Mouse (Mus musculus): ENCODE results near the gene Prdm5. TPM values are rescaled to one million over a fixed set of nuclear protein-coding genes. Genes with fewer than 3 reads are reported as not detected.

Prdm5 gene
- polyA plus RNA-seq (2014; fragmentation: Nextera tagmentation; extraction: Ambion mirVana) = 19.8 and 21.9 TPM in 2 replicates

DNA sequence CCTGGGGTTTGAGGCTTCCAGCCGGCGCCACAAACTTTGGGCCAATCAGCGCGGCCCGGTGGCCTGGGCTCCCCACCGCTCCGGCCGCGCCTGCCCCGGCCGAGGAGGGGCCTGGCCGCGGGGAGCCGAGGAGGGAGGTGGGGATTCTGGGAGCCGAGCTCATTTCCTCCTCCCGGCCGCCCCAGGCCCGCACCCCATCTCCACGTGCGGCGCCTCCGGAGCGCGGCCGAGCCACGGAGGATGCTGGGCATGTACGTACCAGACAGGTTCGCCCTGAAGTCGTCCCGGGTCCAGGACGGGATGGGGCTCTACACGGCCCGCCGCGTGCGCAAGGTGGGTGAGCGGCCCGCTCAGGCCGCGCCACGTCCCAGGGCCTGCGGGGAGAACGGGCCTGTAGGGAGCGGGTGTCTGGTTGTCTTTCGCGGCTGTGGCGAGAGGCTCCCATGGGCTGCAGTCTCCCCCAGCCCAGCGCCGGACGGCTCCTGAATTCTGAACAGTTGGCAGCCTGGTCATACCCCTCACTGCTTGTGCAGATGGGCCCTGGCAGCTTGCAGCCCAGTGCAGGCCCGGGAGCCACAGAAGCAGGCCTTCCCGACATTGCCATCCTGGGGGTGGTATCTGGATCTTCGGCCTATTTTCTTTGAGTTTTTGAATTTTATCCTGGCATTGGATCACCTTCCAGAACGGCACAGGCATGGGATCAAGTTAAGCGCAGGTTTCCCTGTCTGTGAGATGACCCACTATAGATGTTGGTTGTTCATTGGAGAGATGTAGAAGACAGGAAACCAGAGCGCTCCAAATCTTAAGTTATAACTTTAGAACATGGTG lies at the start of gene Prdm5:
Gene Prdm5 (plus strand): TSS at position 128 of the 828 bp plus-strand sequence.
- peak within 1 kb of the TSS; percentile 69 for H3K9ac ChIP-seq (ENCODE audit: low read depth, low read length)
- no peaks in the 10 kb centered on the region for H3K36me3 ChIP-seq (ENCODE audit: control insufficient read depth, insufficient read depth, low read length)
- H3K9me3 ChIP-seq (ENCODE audit: control insufficient read depth, low read length) = no peaks in the 10 kb centered on the region
- 0 out of 2 replicates have a peak, but pooled peaks cover 13% of the 10 kb centered on the region for H3K4me1 ChIP-seq (ENCODE audit: control insufficient read depth, insufficient read depth, low read length)
- H3K27me3 ChIP-seq (ENCODE audit: control insufficient read depth, insufficient read depth, low read length) = no peaks in the 10 kb centered on the region
- H3K27ac ChIP-seq (ENCODE audit: low read depth, low read length) = peak within 1 kb of the TSS; percentile 55; the same call in 1 of the 2 replicates
- 4% methylated on average over 49 of the region's 56 CpGs for WGBS
- peak within 1 kb of the TSS; percentile 59 for H3K4me3 ChIP-seq (ENCODE audit: low read length)
- ATAC-seq (ENCODE audit: low FRiP score, low TSS enrichment) = peak; percentile 96
- peak within 1 kb of the TSS; percentile 81 for H3K4me2 ChIP-seq (replicated peaks; ENCODE audit: low read depth, low read length)

DNA sequence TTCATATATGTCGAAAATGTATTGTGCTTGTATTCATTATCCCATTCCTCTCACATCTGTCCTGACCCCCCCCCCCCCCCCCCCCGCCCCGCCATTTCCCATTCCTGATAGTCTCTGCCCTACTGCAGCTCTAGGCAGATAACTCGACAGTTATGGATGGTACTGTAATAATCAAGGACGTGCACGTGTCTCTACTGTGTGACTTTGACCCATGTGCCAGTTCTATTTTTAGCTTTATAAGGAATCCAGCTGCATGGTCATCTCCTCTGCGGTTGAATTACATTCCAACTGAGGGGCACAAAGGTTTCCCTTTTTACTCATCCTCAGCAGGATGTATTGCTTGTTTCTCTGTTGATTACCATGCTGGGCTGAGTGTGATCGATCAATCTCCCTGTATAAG lies 39.3 kb upstream of the Prdm5 start:
- Histone ChIP-seq H3K36me3 (ENCODE audit: control insufficient read depth, insufficient read depth, low read length) (no peaks in the 10 kb centered on the region), H3K4me3 (ENCODE audit: low read length) (no peak overlapping the region), H3K4me2 (replicated peaks; ENCODE audit: low read depth, low read length) (no peak overlapping the region), H3K27me3 (ENCODE audit: control insufficient read depth, insufficient read depth, low read length) (no peaks in the 10 kb centered on the region), H3K9me3 (ENCODE audit: control insufficient read depth, low read length) (no peaks in the 10 kb centered on the region), H3K27ac (ENCODE audit: low read depth, low read length) (no peak overlapping the region), H3K4me1 (ENCODE audit: control insufficient read depth, insufficient read depth, low read length) (no peaks in the 10 kb centered on the region), H3K9ac (ENCODE audit: low read depth, low read length) (no peak overlapping the region)
- 60% methylated on average over 8 of the region's 8 CpGs for WGBS
- ATAC-seq (ENCODE audit: low FRiP score, low TSS enrichment) = no peak

DNA sequence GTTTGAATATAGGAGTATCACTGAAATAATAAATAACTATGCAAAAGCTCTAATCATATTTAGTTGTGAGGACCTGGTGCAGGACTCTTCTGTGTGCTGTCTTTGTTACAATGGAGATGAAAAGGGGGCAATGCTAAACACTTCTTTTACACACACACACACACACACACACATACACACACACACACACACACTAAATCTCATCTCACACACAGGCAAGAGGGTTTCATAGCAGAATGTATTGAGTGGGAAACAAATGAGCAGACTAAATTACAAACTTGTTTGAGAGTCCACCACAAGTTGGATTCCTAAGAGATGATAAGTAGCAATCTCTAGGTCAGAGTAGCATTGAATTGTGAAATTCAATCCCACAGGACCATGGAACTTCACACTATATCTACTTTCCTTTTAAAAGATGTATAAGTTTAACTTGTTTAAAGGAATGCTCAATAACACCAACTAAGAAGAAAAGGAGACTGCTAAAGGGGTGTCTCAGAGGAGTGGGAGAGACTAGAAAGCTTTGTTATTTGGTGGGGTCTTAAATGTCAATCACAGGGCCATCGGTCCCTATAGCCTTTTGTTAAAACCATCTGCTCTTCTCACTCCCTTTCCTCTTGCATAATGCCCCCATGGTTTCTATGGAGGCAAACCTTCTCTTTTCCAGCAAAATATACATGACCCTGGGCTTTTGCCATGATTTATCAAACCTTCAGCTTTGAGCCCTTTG lies 35.5 kb upstream of the Prdm5 start:
- no peak overlapping the region for H3K4me3 ChIP-seq (ENCODE audit: low read length)
- WGBS = 23% methylated on average over 1 of the region's 1 CpGs
- H3K9me3 ChIP-seq (ENCODE audit: control insufficient read depth, low read length) = no peaks in the 10 kb centered on the region
- no peak for ATAC-seq (ENCODE audit: low FRiP score, low TSS enrichment)
- no peaks in the 10 kb centered on the region for H3K4me1 ChIP-seq (ENCODE audit: control insufficient read depth, insufficient read depth, low read length)
- no peaks in the 10 kb centered on the region for H3K27me3 ChIP-seq (ENCODE audit: control insufficient read depth, insufficient read depth, low read length)
- no peaks in the 10 kb centered on the region for H3K36me3 ChIP-seq (ENCODE audit: control insufficient read depth, insufficient read depth, low read length)
- H3K27ac ChIP-seq (ENCODE audit: low read depth, low read length) = no peak overlapping the region
- H3K4me2 ChIP-seq (replicated peaks; ENCODE audit: low read depth, low read length) = no peak overlapping the region
- no peak overlapping the region for H3K9ac ChIP-seq (ENCODE audit: low read depth, low read length)

DNA sequence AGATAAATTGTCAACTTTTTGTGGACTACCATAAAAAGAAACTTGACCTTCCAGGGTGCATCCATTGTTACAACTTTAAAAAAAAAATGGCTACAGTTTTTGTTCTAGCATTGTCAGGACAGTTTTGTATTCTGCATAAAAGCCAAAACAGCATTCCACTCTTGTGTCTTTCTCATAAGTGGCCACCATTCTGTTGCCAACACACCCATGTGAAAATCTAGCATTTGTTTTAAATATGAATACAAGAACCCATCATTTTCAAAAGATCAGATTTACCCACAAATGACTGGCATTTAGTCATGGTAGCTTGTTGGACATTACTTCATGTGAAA lies 35.0 kb upstream of the Prdm5 start:
- H3K9me3 ChIP-seq (ENCODE audit: control insufficient read depth, low read length) = no peaks in the 10 kb centered on the region
- H3K4me1 ChIP-seq (ENCODE audit: control insufficient read depth, insufficient read depth, low read length) = no peaks in the 10 kb centered on the region
- H3K9ac ChIP-seq (ENCODE audit: low read depth, low read length) = no peak overlapping the region
- H3K27ac ChIP-seq (ENCODE audit: low read depth, low read length) = no peak overlapping the region
- H3K4me3 ChIP-seq (ENCODE audit: low read length) = no peak overlapping the region
- no peak overlapping the region for H3K4me2 ChIP-seq (replicated peaks; ENCODE audit: low read depth, low read length)
- no peaks in the 10 kb centered on the region for H3K27me3 ChIP-seq (ENCODE audit: control insufficient read depth, insufficient read depth, low read length)
- H3K36me3 ChIP-seq (ENCODE audit: control insufficient read depth, insufficient read depth, low read length) = no peaks in the 10 kb centered on the region
- ATAC-seq (ENCODE audit: low FRiP score, low TSS enrichment) = no peak

DNA sequence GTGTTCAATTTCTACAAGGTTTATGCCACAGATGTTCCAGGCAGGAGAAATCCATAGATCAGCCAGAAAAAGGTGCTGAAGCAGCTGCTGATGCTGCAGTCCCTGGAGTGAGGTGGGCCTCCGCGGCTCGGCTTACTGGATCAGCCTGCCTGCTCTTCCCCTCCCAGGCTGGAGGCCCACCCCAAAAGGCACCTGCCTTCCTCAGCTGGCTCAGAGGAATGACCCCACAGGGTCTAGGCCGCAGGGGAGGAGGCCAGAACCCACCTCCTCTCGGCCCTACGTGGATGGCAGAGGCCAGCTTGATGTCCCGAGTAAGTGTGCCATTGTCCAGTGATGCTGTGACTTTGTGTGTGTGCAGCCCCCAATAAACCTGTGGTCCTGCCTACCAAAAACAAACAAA lies 20.6 kb upstream of the Prdm5 start:
- H3K27me3 ChIP-seq (ENCODE audit: control insufficient read depth, insufficient read depth, low read length) = no peaks in the 10 kb centered on the region
- no peak overlapping the region for H3K4me2 ChIP-seq (replicated peaks; ENCODE audit: low read depth, low read length)
- H3K9ac ChIP-seq (ENCODE audit: low read depth, low read length) = no peak overlapping the region
- ATAC-seq (ENCODE audit: low FRiP score, low TSS enrichment) = no peak
- H3K4me3 ChIP-seq (ENCODE audit: low read length) = no peak overlapping the region
- H3K9me3 ChIP-seq (ENCODE audit: control insufficient read depth, low read length) = no peaks in the 10 kb centered on the region
- H3K4me1 ChIP-seq (ENCODE audit: control insufficient read depth, insufficient read depth, low read length) = no peaks in the 10 kb centered on the region
- WGBS = 52% methylated on average over 7 of the region's 7 CpGs
- H3K36me3 ChIP-seq (ENCODE audit: control insufficient read depth, insufficient read depth, low read length) = no peaks in the 10 kb centered on the region
- H3K27ac ChIP-seq (ENCODE audit: low read depth, low read length) = no peak overlapping the region

DNA sequence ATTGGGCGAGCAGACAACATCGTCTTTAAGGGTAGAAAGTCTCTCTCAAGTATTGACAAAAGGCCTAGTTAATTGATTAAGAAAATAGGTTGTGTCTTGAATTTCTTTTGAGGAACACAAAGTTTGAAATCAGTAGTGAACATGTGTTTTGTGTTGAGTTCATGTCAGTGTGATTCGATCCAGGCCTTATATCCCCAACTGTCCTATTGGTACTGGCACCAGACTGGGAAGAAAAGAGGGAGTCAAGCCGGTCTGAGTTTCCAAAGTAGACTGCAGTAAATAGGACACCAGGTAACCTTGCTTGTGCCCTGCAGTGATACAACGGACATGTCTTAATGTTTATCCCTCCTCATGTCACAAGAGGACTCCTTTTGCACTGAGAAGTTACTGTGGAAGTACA lies 19.6 kb upstream of the Prdm5 start:
- Histone ChIP-seq H3K36me3 (ENCODE audit: control insufficient read depth, insufficient read depth, low read length) (no peaks in the 10 kb centered on the region), H3K9ac (ENCODE audit: low read depth, low read length) (no peak overlapping the region), H3K27ac (ENCODE audit: low read depth, low read length) (no peak overlapping the region), H3K27me3 (ENCODE audit: control insufficient read depth, insufficient read depth, low read length) (no peaks in the 10 kb centered on the region), H3K4me2 (replicated peaks; ENCODE audit: low read depth, low read length) (no peak overlapping the region), H3K9me3 (ENCODE audit: control insufficient read depth, low read length) (no peaks in the 10 kb centered on the region), H3K4me1 (ENCODE audit: control insufficient read depth, insufficient read depth, low read length) (no peaks in the 10 kb centered on the region), H3K4me3 (ENCODE audit: low read length) (no peak overlapping the region)
- 85% methylated on average over 5 of the region's 5 CpGs for WGBS
- no peak for ATAC-seq (ENCODE audit: low FRiP score, low TSS enrichment)

DNA sequence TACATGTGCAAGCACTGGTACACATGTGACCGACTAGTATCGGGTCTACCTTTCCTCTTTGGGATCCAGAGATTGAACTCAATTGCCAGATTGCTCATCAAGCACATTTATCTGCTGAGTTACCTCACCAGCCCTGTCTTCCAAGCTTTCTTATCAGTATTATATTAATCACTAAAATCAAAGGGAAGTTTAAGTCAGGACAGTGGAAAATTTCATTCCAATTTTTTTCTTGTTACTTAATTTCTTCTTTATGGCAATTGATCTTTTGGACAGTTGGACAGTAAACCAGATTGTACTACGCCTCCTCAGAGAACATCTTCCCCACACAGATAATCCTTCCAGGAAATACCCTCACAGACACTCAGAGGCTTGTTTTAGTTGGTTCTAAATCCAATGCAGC lies 18.7 kb upstream of the Prdm5 start:
- no peak for ATAC-seq (ENCODE audit: low FRiP score, low TSS enrichment)
- Histone ChIP-seq H3K4me2 (replicated peaks; ENCODE audit: low read depth, low read length) (no peak overlapping the region), H3K4me1 (ENCODE audit: control insufficient read depth, insufficient read depth, low read length) (no peaks in the 10 kb centered on the region), H3K9me3 (ENCODE audit: control insufficient read depth, low read length) (no peaks in the 10 kb centered on the region), H3K4me3 (ENCODE audit: low read length) (no peak overlapping the region), H3K9ac (ENCODE audit: low read depth, low read length) (no peak overlapping the region), H3K27ac (ENCODE audit: low read depth, low read length) (no peak overlapping the region), H3K36me3 (ENCODE audit: control insufficient read depth, insufficient read depth, low read length) (no peaks in the 10 kb centered on the region), H3K27me3 (ENCODE audit: control insufficient read depth, insufficient read depth, low read length) (no peaks in the 10 kb centered on the region)
- 85% methylated on average over 3 of the region's 3 CpGs for WGBS

DNA sequence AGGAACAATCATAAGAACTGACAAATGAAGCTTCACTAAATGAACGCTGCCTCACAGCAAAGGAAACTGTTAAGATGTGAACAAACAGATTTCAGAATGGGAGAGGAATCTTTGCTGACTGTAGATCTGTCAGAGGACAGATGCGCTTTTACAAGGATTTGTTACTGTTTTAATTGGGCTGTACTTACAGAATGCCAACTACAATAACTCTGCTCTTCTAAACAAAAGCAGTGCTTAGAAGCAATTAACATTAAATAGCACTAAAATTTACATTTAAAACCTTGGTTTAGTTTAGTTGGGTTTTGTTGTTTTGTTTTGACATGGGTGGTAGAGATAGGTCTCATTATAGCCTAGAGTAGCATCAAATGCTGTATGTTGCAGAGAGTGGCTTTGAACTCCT lies 14.3 kb upstream of the Prdm5 start:
- H3K4me3 ChIP-seq (ENCODE audit: low read length) = no peak overlapping the region
- WGBS = 78% methylated on average over 2 of the region's 2 CpGs
- no peaks in the 10 kb centered on the region for H3K27me3 ChIP-seq (ENCODE audit: control insufficient read depth, insufficient read depth, low read length)
- no peaks in the 10 kb centered on the region for H3K9me3 ChIP-seq (ENCODE audit: control insufficient read depth, low read length)
- ATAC-seq (ENCODE audit: low FRiP score, low TSS enrichment) = no peak
- no peaks in the 10 kb centered on the region for H3K4me1 ChIP-seq (ENCODE audit: control insufficient read depth, insufficient read depth, low read length)
- no peaks in the 10 kb centered on the region for H3K36me3 ChIP-seq (ENCODE audit: control insufficient read depth, insufficient read depth, low read length)
- H3K9ac ChIP-seq (ENCODE audit: low read depth, low read length) = no peak overlapping the region
- no peak overlapping the region for H3K27ac ChIP-seq (ENCODE audit: low read depth, low read length)
- no peak overlapping the region for H3K4me2 ChIP-seq (replicated peaks; ENCODE audit: low read depth, low read length)

DNA sequence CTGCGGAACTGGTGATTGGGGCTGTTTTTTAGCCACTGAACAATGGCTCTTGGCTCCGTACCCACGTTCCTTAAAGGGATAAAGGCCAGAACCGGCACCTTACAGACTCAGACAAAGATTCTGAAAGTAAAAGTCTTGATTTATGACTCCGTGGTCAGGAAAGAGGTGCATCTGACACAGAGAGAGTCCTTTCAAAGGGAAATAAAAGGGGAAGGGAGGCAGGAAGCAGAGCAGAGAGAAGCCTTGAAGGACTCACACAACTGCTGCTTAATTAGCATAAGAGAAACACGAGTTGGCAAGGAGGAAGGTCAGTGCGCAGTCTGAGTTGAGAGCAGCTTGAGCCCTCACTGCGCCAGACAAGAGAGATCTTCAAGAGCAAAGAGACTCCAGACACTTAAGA lies 13.7 kb upstream of the Prdm5 start:
- H3K27ac ChIP-seq (ENCODE audit: low read depth, low read length) = no peak overlapping the region
- 10% methylated on average over 8 of the region's 8 CpGs for WGBS
- no peak overlapping the region for H3K9ac ChIP-seq (ENCODE audit: low read depth, low read length)
- no peak overlapping the region for H3K4me3 ChIP-seq (ENCODE audit: low read length)
- H3K36me3 ChIP-seq (ENCODE audit: control insufficient read depth, insufficient read depth, low read length) = no peaks in the 10 kb centered on the region
- H3K9me3 ChIP-seq (ENCODE audit: control insufficient read depth, low read length) = no peaks in the 10 kb centered on the region
- H3K27me3 ChIP-seq (ENCODE audit: control insufficient read depth, insufficient read depth, low read length) = no peaks in the 10 kb centered on the region
- no peak overlapping the region; the same call in 1 of the 2 replicates for H3K4me2 ChIP-seq (replicated peaks; ENCODE audit: low read depth, low read length)
- peak; percentile 46; the same call in 1 of the 2 replicates for ATAC-seq (ENCODE audit: low FRiP score, low TSS enrichment)
- H3K4me1 ChIP-seq (ENCODE audit: control insufficient read depth, insufficient read depth, low read length) = no peaks in the 10 kb centered on the region
